8 mouse cellular contexts compared by ENCODE assay signal in the genomic region with DNA sequence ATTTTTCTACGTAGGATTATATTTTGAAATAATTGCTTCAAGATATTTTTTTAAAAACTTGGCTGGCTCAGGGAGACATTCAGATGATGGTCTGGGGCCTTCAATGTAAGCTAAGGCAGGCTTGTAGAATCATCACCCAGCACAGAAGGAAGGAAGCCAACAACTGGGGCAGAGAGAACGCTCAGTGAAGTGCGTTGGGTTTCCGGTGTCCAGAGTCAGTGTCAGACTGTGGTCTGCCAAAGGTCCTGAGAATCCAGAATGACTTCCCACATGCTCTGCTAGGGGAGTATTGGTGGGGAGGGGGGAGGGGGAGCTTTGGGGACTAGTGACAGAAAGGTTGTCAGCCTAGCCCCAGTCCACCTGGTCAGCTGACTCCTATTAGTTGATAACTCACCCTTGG.
DNase-seq lines count a peak whose midpoint lies in the region; ATAC-seq and TF ChIP-seq lines count a peak whose summit lies in the region.

No protein-coding gene starts in this region.

- H3K27me3 ChIP-seq in spleen, adult 2 months (ENCODE audit: control insufficient read depth, insufficient read depth, low read length), result no peaks in the 10 kb centered on the region
- no peaks in the 10 kb centered on the region for H3K27me3 ChIP-seq in hindbrain, embryonic 15.5 days

- peak overlapping the region; percentile 44 for H3K27ac ChIP-seq in spleen, adult 2 months (ENCODE audit: insufficient read depth, low read length)
- no peak overlapping the region for H3K27ac ChIP-seq in hindbrain, embryonic 15.5 days (replicated peaks)

- H3K4me1 ChIP-seq in spleen, adult 2 months (ENCODE audit: control insufficient read depth, insufficient read depth, insufficient read length), result no peaks in the 10 kb centered on the region; the same call in 1 of the 2 replicates
- peaks cover 13% of the 10 kb centered on the region for H3K4me1 ChIP-seq in hindbrain, embryonic 15.5 days (replicated peaks)
- H3K4me1 ChIP-seq in lung, adult 2 months (ENCODE audit: control insufficient read depth, insufficient read depth, low read length), result peaks cover 13% of the 10 kb centered on the region

- no peaks in the 10 kb centered on the region for H3K36me3 ChIP-seq in spleen, adult 2 months (ENCODE audit: control insufficient read depth, insufficient read depth, low read length)
- H3K36me3 ChIP-seq in hindbrain, embryonic 15.5 days, result no peaks in the 10 kb centered on the region

- DNase-seq in spleen, adult 2 months (ENCODE audit: low read depth in 1 of 2, low spot score in 2 of 2), result no peak
- no peak for DNase-seq in spleen, adult 12 weeks (ENCODE audit: low spot score)
- DNase-seq in lung, adult 2 months, result no peak
- no peak for DNase-seq in urinary bladder, postnatal 10 days (ENCODE audit: low spot score)
- no peak for DNase-seq in testis, postnatal 14 days (ENCODE audit: low spot score)
- DNase-seq in cerebellum, adult 11 months, result no peak
- no peak for DNase-seq in thymus, adult 18-20 months

- ATAC-seq in hindbrain, embryonic 15.5 days (ENCODE audit: low FRiP score, low read depth), result no peak

- H3K9me3 ChIP-seq in hindbrain, embryonic 15.5 days, result no peaks in the 10 kb centered on the region

- TF ChIP-seq CTCF in spleen, adult 2 months (IDR thresholded peaks at IDR 0.05; ENCODE audit: extremely low read depth, insufficient read depth, insufficient read length, insufficient replicate concordance), result no peak
- TF ChIP-seq CTCF in lung, adult 2 months (IDR thresholded peaks at IDR 0.05; ENCODE audit: insufficient read depth, low read length), result no peak

- WGBS in spleen, adult 2 months, result 59% methylated on average over 4 of the region's 4 CpGs
- WGBS in hindbrain, embryonic 15.5 days, result 79% methylated on average over 4 of the region's 4 CpGs
- 10% methylated on average over 4 of the region's 4 CpGs for WGBS in lung, adult 2 months

- H3K9ac ChIP-seq in hindbrain, embryonic 15.5 days, result no peak overlapping the region

- TF ChIP-seq POLR2A in spleen, adult 2 months (IDR thresholded peaks at IDR 0.05; ENCODE audit: low read depth, low read length), result no peak
- TF ChIP-seq POLR2A in lung, adult 2 months (IDR thresholded peaks at IDR 0.05; ENCODE audit: borderline replicate concordance, extremely low read depth, low read depth, low read length), result peak; percentile 30; the same call in 1 of the 2 replicates

- H3K4me2 ChIP-seq in hindbrain, embryonic 15.5 days, result peak overlapping the region; percentile 33

- H3K4me3 ChIP-seq in spleen, adult 2 months (ENCODE audit: extremely low read depth, insufficient read depth, insufficient read length), result no peak overlapping the region
- no peak overlapping the region for H3K4me3 ChIP-seq in hindbrain, embryonic 15.5 days
- no peak overlapping the region for H3K4me3 ChIP-seq in lung, adult 2 months (replicated peaks; ENCODE audit: extremely low read depth, low read depth, low read length)
